Mouse (Mus musculus): Measurements from ENCODE around the gene Kank2. TPM values are rescaled to one million over a fixed set of nuclear protein-coding genes. Genes with fewer than 3 reads are reported as not detected.

The Kank2 gene
- 16.0 and 16.9 TPM in 2 replicates for polyA plus RNA-seq (2015; fragmentation: Nextera tagmentation; extraction: Ambion mirVana)

DNA sequence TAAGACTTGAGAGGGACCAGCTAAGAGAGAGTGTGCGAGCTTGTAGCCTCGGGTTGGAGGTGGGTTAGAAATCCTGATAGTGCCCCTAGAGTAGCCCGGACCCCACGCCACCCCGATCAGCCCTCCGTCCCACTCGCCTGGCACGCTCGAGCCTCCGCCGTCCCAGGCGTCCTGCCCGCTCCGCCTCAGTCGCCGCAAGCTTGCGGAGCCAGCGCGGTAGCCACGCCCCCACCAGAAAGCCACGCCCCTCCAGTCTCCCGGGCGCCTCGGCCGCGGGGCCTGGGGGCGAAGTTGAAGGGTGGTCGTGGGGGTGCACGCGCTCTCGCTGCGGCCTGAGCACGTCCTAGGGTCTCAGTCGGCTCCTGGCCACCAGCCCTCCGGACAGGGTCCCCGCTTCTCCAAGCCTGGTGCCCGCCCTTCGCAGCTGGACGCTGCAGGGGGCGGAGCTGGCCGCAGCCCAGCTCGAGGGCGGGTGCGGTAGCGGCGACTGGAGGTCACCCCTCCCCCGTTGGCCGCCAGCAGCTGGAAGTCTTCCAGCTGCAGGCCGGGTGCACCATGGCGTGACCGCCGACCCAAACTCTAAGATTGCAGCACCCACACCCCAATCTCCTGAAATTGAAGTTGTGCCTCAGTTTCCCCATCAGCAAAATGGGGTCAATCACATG is at the start of gene Kank2:
Kank2 (minus strand) TSS at position 400 of the 665 bp plus-strand sequence.
- H3K27me3 ChIP-seq (replicated peaks) = no peaks in the 10 kb centered on the region
- peaks cover 57% of the 10 kb centered on the region for H3K36me3 ChIP-seq
- peak within 1 kb of the TSS; percentile 95 for H3K4me3 ChIP-seq
- H3K4me1 ChIP-seq = peaks cover 48% of the 10 kb centered on the region
- under 1% methylated on average over 52 of the region's 52 CpGs for WGBS
- ATAC-seq (ENCODE audit: extremely low read depth, insufficient number of reproducible peaks, low FRiP score, low TSS enrichment) = peak; percentile 81
- H3K27ac ChIP-seq (replicated peaks) = peak within 1 kb of the TSS; percentile 96
- H3K4me2 ChIP-seq = peak within 1 kb of the TSS; percentile 73
- H3K9ac ChIP-seq = peak within 1 kb of the TSS; percentile 98
- no peaks in the 10 kb centered on the region for H3K9me3 ChIP-seq

- Histone ChIP-seq H3K36me3 (peaks cover 30% of the 10 kb centered on the region), H3K27me3 (replicated peaks) (no peaks in the 10 kb centered on the region), H3K9ac (peak overlapping the region; percentile 80), H3K4me2 (peak overlapping the region; percentile 72), H3K4me1 (peaks cover 66% of the 10 kb centered on the region), H3K9me3 (no peaks in the 10 kb centered on the region), H3K4me3 (0 out of 2 replicates have a peak overlapping the region, but pooled peaks have one; percentile 46), H3K27ac (replicated peaks) (peak overlapping the region; percentile 95)
- ATAC-seq (ENCODE audit: extremely low read depth, insufficient number of reproducible peaks, low FRiP score, low TSS enrichment) = no peak
- 28% methylated on average over 10 of the region's 10 CpGs for WGBS
Measured at GRCm38 (mm10) chr9:21847926-21848325, 49.4 kb upstream of the Kank2 start.

DNA sequence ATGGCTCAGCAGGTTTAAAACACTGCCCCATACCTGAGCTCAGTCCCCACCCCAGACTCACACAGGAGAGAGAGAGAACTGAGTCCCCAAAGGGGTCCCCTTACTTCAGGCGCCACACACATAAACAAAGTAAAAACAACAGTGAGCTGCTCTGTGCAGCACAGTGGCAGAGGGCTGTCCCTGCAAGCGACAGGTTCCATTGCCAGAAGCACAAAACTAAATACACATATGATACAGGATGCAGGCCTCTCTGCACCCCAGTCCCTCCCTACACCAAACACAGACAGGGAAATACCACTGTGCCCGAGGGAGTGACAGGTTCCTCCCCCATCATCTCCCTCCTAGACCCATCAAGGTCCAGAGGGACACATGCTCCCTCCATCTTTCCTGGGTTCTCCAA is 48.9 kb upstream of the Kank2 start:
- peak overlapping the region; percentile 72 for H3K4me2 ChIP-seq
- H3K9ac ChIP-seq = peak overlapping the region; percentile 80
- H3K27me3 ChIP-seq (replicated peaks) = no peaks in the 10 kb centered on the region
- 18% methylated on average over 3 of the region's 3 CpGs for WGBS
- peak overlapping the region; percentile 46 for H3K4me3 ChIP-seq
- H3K9me3 ChIP-seq = no peaks in the 10 kb centered on the region
- H3K36me3 ChIP-seq = peaks cover 33% of the 10 kb centered on the region
- peaks cover 68% of the 10 kb centered on the region for H3K4me1 ChIP-seq
- H3K27ac ChIP-seq (replicated peaks) = peak overlapping the region; percentile 95
- no peak for ATAC-seq (ENCODE audit: extremely low read depth, insufficient number of reproducible peaks, low FRiP score, low TSS enrichment)

DNA sequence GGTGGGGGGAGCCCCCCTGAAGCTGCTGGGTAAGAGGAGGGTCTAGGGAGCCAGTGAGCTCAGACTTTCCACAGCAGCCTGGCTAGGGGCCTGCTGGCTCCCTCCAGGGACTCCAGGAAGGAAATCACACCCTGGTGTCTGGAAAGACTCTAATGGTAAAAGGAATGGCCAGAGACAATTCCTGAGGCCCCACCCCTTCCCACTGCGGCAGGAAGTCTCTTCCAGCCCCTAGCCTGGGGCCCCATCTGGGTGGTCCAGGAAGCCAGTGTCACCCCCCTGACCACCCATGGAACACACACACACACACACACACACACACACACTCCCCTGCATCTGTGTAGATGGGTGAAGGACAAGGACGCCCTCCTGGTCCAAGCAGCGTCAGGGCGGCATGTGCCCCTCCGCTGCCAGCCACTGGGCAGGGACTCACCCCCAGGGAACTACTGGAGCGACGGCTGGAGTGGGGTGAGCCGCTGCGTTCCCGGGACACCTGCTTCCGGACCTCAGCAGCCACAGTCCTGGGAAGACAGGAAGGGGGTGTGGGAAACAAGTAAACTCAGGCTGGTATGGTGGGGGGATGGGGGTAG is 48.3 kb upstream of the Kank2 start:
- H3K4me1 ChIP-seq = peaks cover 70% of the 10 kb centered on the region
- H3K4me3 ChIP-seq = peak overlapping the region; percentile 46
- ATAC-seq (ENCODE audit: extremely low read depth, insufficient number of reproducible peaks, low FRiP score, low TSS enrichment) = peak; percentile 52; the same call in 1 of the 2 replicates
- H3K27me3 ChIP-seq (replicated peaks) = no peaks in the 10 kb centered on the region
- peak overlapping the region; percentile 80 for H3K9ac ChIP-seq
- WGBS = 10% methylated on average over 11 of the region's 11 CpGs
- no peaks in the 10 kb centered on the region for H3K9me3 ChIP-seq
- peak overlapping the region; percentile 72 for H3K4me2 ChIP-seq
- peak overlapping the region; percentile 95 for H3K27ac ChIP-seq (replicated peaks)
- H3K36me3 ChIP-seq = peaks cover 36% of the 10 kb centered on the region

- H3K4me1 ChIP-seq = peaks cover 68% of the 10 kb centered on the region
- whole genome bisulfite sequencing = 40% methylated on average over 14 of the region's 14 CpGs
- H3K9me3 ChIP-seq = no peaks in the 10 kb centered on the region
- peak overlapping the region; percentile 80; the same call in 1 of the 2 replicates for H3K9ac ChIP-seq
- H3K27me3 ChIP-seq (replicated peaks) = no peaks in the 10 kb centered on the region
- peak overlapping the region; percentile 95 for H3K27ac ChIP-seq (replicated peaks)
- peaks cover 46% of the 10 kb centered on the region for H3K36me3 ChIP-seq
- ATAC-seq (ENCODE audit: extremely low read depth, insufficient number of reproducible peaks, low FRiP score, low TSS enrichment) = no peak
- peak overlapping the region; percentile 72 for H3K4me2 ChIP-seq
- H3K4me3 ChIP-seq = no peak overlapping the region
Measured at GRCm38 (mm10) chr9:21845381-21846080, 47.0 kb upstream of the Kank2 start.

DNA sequence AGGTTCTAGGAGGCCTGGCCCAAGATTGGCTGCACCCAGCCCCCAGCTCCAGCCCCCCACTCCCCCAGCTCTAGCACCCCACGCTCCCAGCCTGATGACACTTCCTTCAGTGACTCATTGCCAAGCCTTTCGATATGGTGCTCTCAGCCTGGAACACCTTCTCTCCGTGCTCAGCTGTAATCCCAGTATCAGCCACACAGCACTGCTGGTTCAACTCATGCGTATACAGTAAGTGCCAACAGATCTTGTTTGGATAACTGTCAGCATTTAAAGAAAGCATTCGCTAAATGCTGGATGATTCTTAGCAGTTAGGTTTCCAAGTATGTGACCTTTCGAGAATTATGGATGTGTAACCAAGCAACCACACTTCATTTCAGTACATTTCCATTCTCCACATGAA is 44.5 kb upstream of the Kank2 start:
- Histone ChIP-seq H3K27ac (replicated peaks) (peak overlapping the region; percentile 78), H3K4me2 (no peak overlapping the region), H3K27me3 (replicated peaks) (no peaks in the 10 kb centered on the region), H3K36me3 (peaks cover 66% of the 10 kb centered on the region), H3K9me3 (no peaks in the 10 kb centered on the region), H3K4me3 (no peak overlapping the region), H3K4me1 (peaks cover 49% of the 10 kb centered on the region), H3K9ac (peak overlapping the region; percentile 41)
- no peak for ATAC-seq (ENCODE audit: extremely low read depth, insufficient number of reproducible peaks, low FRiP score, low TSS enrichment)
- WGBS = 46% methylated on average over 6 of the region's 6 CpGs

DNA sequence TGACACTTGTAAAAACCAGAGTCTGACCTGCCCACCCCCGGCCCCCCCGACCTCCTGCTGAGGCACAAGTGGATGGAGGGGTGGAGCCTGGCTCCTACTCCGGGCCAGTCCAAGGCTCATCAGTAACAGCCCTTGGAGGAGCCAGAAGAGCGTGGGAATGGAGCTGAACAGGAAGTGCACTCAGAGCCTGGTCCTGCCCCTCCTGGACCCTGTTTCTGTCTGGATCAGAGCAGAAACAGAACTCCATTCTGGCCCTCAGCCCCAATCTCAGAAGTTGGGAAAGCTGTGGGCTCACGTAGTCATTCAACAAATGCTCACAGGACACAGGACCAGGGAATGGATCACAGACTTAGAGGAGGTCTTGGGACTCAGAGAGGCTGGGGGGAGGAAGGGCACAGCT is 43.8 kb upstream of the Kank2 start:
- H3K4me3 ChIP-seq = no peak overlapping the region
- H3K4me2 ChIP-seq = no peak overlapping the region
- no peaks in the 10 kb centered on the region for H3K9me3 ChIP-seq
- peaks cover 42% of the 10 kb centered on the region for H3K4me1 ChIP-seq
- peak overlapping the region; percentile 41; the same call in 1 of the 2 replicates for H3K9ac ChIP-seq
- peak overlapping the region; percentile 78 for H3K27ac ChIP-seq (replicated peaks)
- ATAC-seq (ENCODE audit: extremely low read depth, insufficient number of reproducible peaks, low FRiP score, low TSS enrichment) = no peak
- 26% methylated on average over 5 of the region's 5 CpGs for WGBS
- no peaks in the 10 kb centered on the region for H3K27me3 ChIP-seq (replicated peaks)
- H3K36me3 ChIP-seq = peaks cover 73% of the 10 kb centered on the region

DNA sequence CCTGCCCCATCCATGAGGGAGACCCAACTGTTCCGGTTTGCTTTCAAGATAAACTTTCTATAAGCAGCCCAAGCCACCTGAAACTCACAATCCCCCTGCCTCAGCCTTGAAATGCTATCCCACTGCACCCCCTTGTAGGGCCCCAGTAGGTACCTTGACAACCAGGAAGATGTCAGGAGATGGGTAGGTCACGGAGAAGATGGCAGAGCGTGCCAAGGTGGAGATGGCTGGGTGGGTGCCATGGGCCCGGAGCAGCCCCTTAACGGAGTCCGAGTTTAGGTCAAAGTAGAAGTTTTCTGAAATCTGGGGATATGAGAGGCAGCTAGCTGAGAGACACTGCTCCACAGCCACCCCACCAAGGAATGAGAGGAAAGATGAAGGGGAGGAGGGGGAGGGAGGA is 42.8 kb upstream of the Kank2 start:
- no peak overlapping the region for H3K4me2 ChIP-seq
- WGBS = 87% methylated on average over 6 of the region's 6 CpGs
- H3K9me3 ChIP-seq = no peaks in the 10 kb centered on the region
- ATAC-seq (ENCODE audit: extremely low read depth, insufficient number of reproducible peaks, low FRiP score, low TSS enrichment) = no peak
- no peak overlapping the region for H3K27ac ChIP-seq (replicated peaks)
- no peaks in the 10 kb centered on the region for H3K27me3 ChIP-seq (replicated peaks)
- peaks cover 84% of the 10 kb centered on the region for H3K36me3 ChIP-seq
- H3K4me3 ChIP-seq = no peak overlapping the region
- H3K9ac ChIP-seq = no peak overlapping the region
- peaks cover 32% of the 10 kb centered on the region for H3K4me1 ChIP-seq

DNA sequence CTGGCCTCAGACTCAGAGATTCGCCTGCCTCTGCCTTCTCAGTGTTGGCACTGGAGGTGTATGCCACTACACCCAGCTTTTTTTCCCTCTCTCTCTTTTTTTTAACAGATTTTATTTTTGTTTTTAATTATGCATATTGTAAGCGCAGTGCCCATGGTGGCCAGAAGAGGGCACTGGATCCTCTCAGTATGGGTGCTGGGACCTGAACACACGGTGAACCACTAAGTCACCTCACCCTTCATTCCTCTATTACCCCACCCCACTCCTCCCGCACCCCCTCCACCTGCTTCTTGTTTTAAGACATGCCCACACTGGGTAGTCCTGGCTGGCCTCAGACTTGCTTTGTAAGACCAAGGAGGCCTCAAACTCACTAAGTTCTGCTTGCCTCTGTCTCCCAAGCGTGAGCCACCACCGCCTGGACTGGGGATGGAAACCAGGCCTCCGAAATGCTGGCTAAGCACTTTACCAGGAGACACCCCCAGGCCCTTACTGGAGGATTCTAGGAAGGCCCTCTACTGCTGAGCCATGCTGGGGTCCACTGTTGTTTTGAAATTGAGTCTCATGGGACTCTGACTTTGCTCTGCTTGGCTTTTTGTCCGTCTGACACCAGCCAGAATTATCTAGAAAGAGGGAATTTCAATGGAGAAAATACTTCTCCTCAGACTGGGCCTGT is 41.7 kb upstream of the Kank2 start:
- H3K4me1 ChIP-seq = peaks cover 21% of the 10 kb centered on the region
- H3K4me3 ChIP-seq = no peak overlapping the region
- H3K9ac ChIP-seq = peak overlapping the region; percentile 11; the same call in 1 of the 2 replicates
- H3K9me3 ChIP-seq = no peaks in the 10 kb centered on the region
- ATAC-seq (ENCODE audit: extremely low read depth, insufficient number of reproducible peaks, low FRiP score, low TSS enrichment) = no peak
- peaks cover 83% of the 10 kb centered on the region for H3K36me3 ChIP-seq
- 47% methylated on average over 8 of the region's 8 CpGs for WGBS
- no peak overlapping the region for H3K4me2 ChIP-seq
- no peak overlapping the region for H3K27ac ChIP-seq (replicated peaks)
- H3K27me3 ChIP-seq (replicated peaks) = no peaks in the 10 kb centered on the region

- H3K9me3 ChIP-seq = no peaks in the 10 kb centered on the region
- H3K4me3 ChIP-seq = no peak overlapping the region
- 88% methylated on average over 2 of the region's 2 CpGs for WGBS
- no peak overlapping the region for H3K27ac ChIP-seq (replicated peaks)
- H3K36me3 ChIP-seq = peaks cover 86% of the 10 kb centered on the region
- no peaks in the 10 kb centered on the region for H3K27me3 ChIP-seq (replicated peaks)
- no peak overlapping the region for H3K9ac ChIP-seq
- no peak for ATAC-seq (ENCODE audit: extremely low read depth, insufficient number of reproducible peaks, low FRiP score, low TSS enrichment)
- H3K4me2 ChIP-seq = no peak overlapping the region
- H3K4me1 ChIP-seq = peaks cover 10% of the 10 kb centered on the region
Measured at GRCm38 (mm10) chr9:21837690-21838089, 39.1 kb upstream of the Kank2 start.
